Mouse (Mus musculus) cerebellum, adult 2 months (tissue): ENCODE measurements around the gene Ebf1.

Source experiments
- CTCF ChIP-seq: fragments of 200-500 bp; IDR thresholded peaks from 2 replicates; pipeline ENCODE4 v1.5.1; 2011; ENCODE audit warnings: low read depth, mild to moderate bottlenecking, control low read depth, low read length, moderate library complexity, borderline replicate concordance; ENCODE audit not compliant: insufficient read depth
- POLR2A ChIP-seq: fragments of 200-500 bp; IDR thresholded peaks from 2 replicates; pipeline ENCODE4 v1.6.1; 2011; ENCODE audit warnings: low read length, control low read depth, borderline replicate concordance; ENCODE audit not compliant: insufficient read depth

DNA sequence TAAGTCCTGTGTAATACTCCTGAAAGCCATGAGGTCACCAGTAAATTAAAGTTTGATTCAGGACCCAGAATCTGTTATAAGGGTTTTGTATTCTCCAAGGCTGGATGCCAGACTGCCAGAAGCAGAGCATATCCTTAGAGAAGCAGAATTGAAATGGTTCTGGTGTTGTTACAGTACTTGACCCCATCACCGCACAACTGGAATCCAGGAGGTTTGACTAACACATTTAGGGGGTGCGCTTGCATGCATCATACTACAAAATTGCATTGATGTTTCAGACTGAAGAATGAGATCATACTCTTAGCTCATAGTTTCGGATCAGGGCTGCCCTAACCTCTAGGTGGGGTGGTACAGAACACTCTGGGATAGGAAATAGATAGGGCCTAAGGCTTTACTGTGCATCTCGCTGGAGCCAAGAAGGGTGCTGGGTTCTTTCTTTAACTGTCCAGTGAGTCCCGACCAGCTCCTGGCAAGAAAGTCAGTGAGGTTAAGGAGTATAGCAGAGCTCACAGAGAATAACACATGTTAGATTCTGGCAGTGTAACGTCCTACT, 106.9 kb downstream of the Ebf1 start:
- TF ChIP-seq CTCF, result no peak
- TF ChIP-seq POLR2A, result no peak
